In genomic region chr11:118874487-118875095, GRCm38 (mm10) we compare ENCODE assay signal across 11 mouse cellular contexts. TPM values are rescaled to one million over a fixed set of nuclear protein-coding genes. Genes with fewer than 3 reads are reported as not detected.
DNase-seq lines count a peak whose midpoint lies in the region; ATAC-seq and TF ChIP-seq lines count a peak whose summit lies in the region.
"Had no signal": no experiment of that assay in that cellular context is flagged by ENCODE, and none has a peak within 500 bp of the region (broad histone marks: within the 10 kb centered on the region; RNA-seq: fewer than 3 reads in every experiment).

No protein-coding gene starts in this region.

- DNase-seq in embryo, embryonic 11 days: peak; percentile 26
- no peak for DNase-seq in embryo, embryonic 9.5 days (ENCODE audit: extremely low spot score)
- DNase-seq in left cerebral cortex, adult 2 months (ENCODE audit: extremely low spot score in 1 of 2, low spot score in 2 of 2): no peak
- DNase-seq in left cerebral cortex, adult 8-10 months (ENCODE audit: low spot score in 2 of 2): no peak
- DNase-seq in lung, postnatal 25 days (ENCODE audit: low spot score): no peak
- DNase-seq in right cerebral cortex, adult 18-20 months: no peak

- peak overlapping the region; percentile 86 for H3K27ac ChIP-seq in left cerebral cortex, adult 2 months
- H3K27ac ChIP-seq in intestine, postnatal 0 days (ENCODE audit: low read depth, low read length): no peak overlapping the region
- peak overlapping the region; percentile 81 for H3K27ac ChIP-seq in neural tube, embryonic 15.5 days (replicated peaks)
- H3K27ac ChIP-seq: heart, embryonic 13.5 days; liver, embryonic 14.5 days had no signal

- no peak overlapping the region for H3K4me3 ChIP-seq in left cerebral cortex, adult 2 months
- no peak overlapping the region for H3K4me3 ChIP-seq in intestine, postnatal 0 days (ENCODE audit: low read depth, low read length)
- H3K4me3 ChIP-seq in neural tube, embryonic 15.5 days (replicated peaks): no peak overlapping the region
- H3K4me3 ChIP-seq: heart, embryonic 13.5 days had no signal

- H3K36me3 ChIP-seq in intestine, postnatal 0 days (ENCODE audit: control insufficient read depth, insufficient read depth): no peaks in the 10 kb centered on the region
- no peaks in the 10 kb centered on the region for H3K36me3 ChIP-seq in neural tube, embryonic 15.5 days
- H3K36me3 ChIP-seq: G1E; heart, embryonic 13.5 days had no signal

- ATAC-seq in intestine, postnatal 0 days: peak; percentile 35; the same call in 1 of the 2 replicates
- ATAC-seq in neural tube, embryonic 15.5 days (ENCODE audit: low FRiP score): peak; percentile 42; the same call in 1 of the 2 replicates

- no peak for TF ChIP-seq CTCF in left cerebral cortex, adult 2 months (IDR thresholded peaks at IDR 0.05)
- no peak for TF ChIP-seq CTCF in intestine, postnatal 0 days (IDR thresholded peaks at IDR 0.05; ENCODE audit: low read depth)

- intact Hi-C loops in left cerebral cortex, adult 2 months (cut with DNase I): no loop called here

- no peaks in the 10 kb centered on the region for H3K4me1 ChIP-seq in intestine, postnatal 0 days (replicated peaks; ENCODE audit: control insufficient read depth, insufficient read depth, low read length)
- H3K4me1 ChIP-seq in neural tube, embryonic 15.5 days: peaks cover 33% of the 10 kb centered on the region

- no peak overlapping the region for H3K4me2 ChIP-seq in intestine, postnatal 0 days (replicated peaks; ENCODE audit: low read depth)
- H3K4me2 ChIP-seq in neural tube, embryonic 15.5 days: no peak overlapping the region
- H3K4me2 ChIP-seq: heart, embryonic 13.5 days had no signal

- no peaks in the 10 kb centered on the region for H3K27me3 ChIP-seq in intestine, postnatal 0 days (replicated peaks; ENCODE audit: control insufficient read depth, insufficient read depth, low read length)
- no peaks in the 10 kb centered on the region for H3K27me3 ChIP-seq in neural tube, embryonic 15.5 days (replicated peaks)

- no peaks in the 10 kb centered on the region for H3K9me3 ChIP-seq in intestine, postnatal 0 days (ENCODE audit: control insufficient read depth)
- no peaks in the 10 kb centered on the region for H3K9me3 ChIP-seq in neural tube, embryonic 15.5 days (replicated peaks)

- no peak overlapping the region for H3K9ac ChIP-seq in intestine, postnatal 0 days (ENCODE audit: low read depth, low read length)
- no peak overlapping the region for H3K9ac ChIP-seq in neural tube, embryonic 15.5 days (replicated peaks)
- H3K9ac ChIP-seq: heart, embryonic 13.5 days; liver, embryonic 14.5 days had no signal

- 43% methylated on average over 7 of the region's 7 CpGs for WGBS in intestine, postnatal 0 days
- WGBS in neural tube, embryonic 15.5 days: 14% methylated on average over 7 of the region's 7 CpGs

RNA-seq across cellular contexts. Expression of gene Rbfox3, which starts 36.8 kb away (rescaled TPM):
- total RNA-seq in left cerebral cortex, adult 2 months (2021): 100 to 1,000 TPM; 345 to 353 TPM
- total RNA-seq in left cerebral cortex, adult 8-10 months (2022): 100 to 1,000 TPM; 295 to 336 (median 323) TPM
- 1.2 and 1.3 TPM in 2 replicates for polyA plus RNA-seq in intestine, postnatal 0 days (2015; fragmentation: Nextera tagmentation; extraction: Ambion mirVana)
- 80.9 and 99.8 TPM in 2 replicates for polyA plus RNA-seq in neural tube, embryonic 15.5 days (2015; fragmentation: Nextera tagmentation; extraction: Ambion mirVana)
- polyA plus RNA-seq: G1E had no signal
